Mouse (Mus musculus): ENCODE measurements at regions not wholly inside any gene's neighbourhood (a gene's known extent, or its start where the extent isn't known, plus 50 kb on each side); places are given as distances from the start of the nearest gene placed in this dataset.
A peak's percentile ranks its signal among the peaks of the same experiment; 100 is the strongest.

GRCm38 (mm10) chr13:45130516-45131249 is 52.2 kb downstream of the Gm9817 start:
- H3K9ac ChIP-seq (replicated peaks; ENCODE audit: low read length) = no peak overlapping the region
- 81% methylated on average over 4 of the region's 4 CpGs for WGBS
- ATAC-seq (replicated peaks; ENCODE audit: insufficient number of reproducible peaks, low FRiP score, low TSS enrichment, low read depth) (no peak), DNase-seq (ENCODE audit: low spot score) (no peak)
- H3K27me3 ChIP-seq (ENCODE audit: control insufficient read depth, insufficient read depth, low read length) = no peaks in the 10 kb centered on the region
- no peaks in the 10 kb centered on the region for H3K4me1 ChIP-seq (ENCODE audit: control insufficient read depth, insufficient read depth, low read length)
- H3K4me3 ChIP-seq (ENCODE audit: low read depth, low read length) = no peak overlapping the region
- no peak overlapping the region for H3K4me2 ChIP-seq (ENCODE audit: low read depth, low read length)
- H3K9me3 ChIP-seq (replicated peaks; ENCODE audit: control insufficient read depth, low read length) = no peaks in the 10 kb centered on the region
- H3K36me3 ChIP-seq (replicated peaks; ENCODE audit: control insufficient read depth, insufficient read depth, low read depth, low read length) = no peaks in the 10 kb centered on the region
- H3K27ac ChIP-seq (replicated peaks; ENCODE audit: low read depth, low read length) = no peak overlapping the region

DNA sequence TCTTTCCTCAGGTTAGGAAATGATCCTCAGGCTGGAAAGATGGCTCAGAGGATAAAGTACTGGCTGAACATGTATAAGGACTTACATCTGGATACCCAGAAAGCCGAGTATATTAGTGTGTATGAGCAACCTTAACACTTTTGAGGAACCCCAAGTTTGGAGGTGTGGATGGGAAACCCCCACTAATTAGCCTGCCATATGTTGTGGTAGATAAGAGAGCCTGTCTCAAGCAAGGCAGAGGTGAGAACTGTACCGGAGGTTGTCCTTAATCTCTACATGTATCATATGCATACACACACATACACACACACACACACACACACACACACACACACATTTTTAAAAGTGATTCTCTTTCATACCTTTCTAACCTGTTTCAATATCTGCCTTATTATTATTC is 62.1 kb downstream of the Gm9817 start:
- no peaks in the 10 kb centered on the region for H3K4me1 ChIP-seq (ENCODE audit: control insufficient read depth, insufficient read depth, low read length)
- 88% methylated on average over 2 of the region's 2 CpGs for WGBS
- no peaks in the 10 kb centered on the region for H3K36me3 ChIP-seq (replicated peaks; ENCODE audit: control insufficient read depth, insufficient read depth, low read depth, low read length)
- H3K27me3 ChIP-seq (ENCODE audit: control insufficient read depth, insufficient read depth, low read length) = no peaks in the 10 kb centered on the region
- DNase-seq (ENCODE audit: low spot score) (no peak), ATAC-seq (replicated peaks; ENCODE audit: insufficient number of reproducible peaks, low FRiP score, low TSS enrichment, low read depth) (no peak)
- H3K4me2 ChIP-seq (ENCODE audit: low read depth, low read length) = no peak overlapping the region
- no peaks in the 10 kb centered on the region for H3K9me3 ChIP-seq (replicated peaks; ENCODE audit: control insufficient read depth, low read length)
- no peak overlapping the region for H3K9ac ChIP-seq (replicated peaks; ENCODE audit: low read length)
- H3K4me3 ChIP-seq (ENCODE audit: low read depth, low read length) = no peak overlapping the region
- no peak overlapping the region for H3K27ac ChIP-seq (replicated peaks; ENCODE audit: low read depth, low read length)

DNA sequence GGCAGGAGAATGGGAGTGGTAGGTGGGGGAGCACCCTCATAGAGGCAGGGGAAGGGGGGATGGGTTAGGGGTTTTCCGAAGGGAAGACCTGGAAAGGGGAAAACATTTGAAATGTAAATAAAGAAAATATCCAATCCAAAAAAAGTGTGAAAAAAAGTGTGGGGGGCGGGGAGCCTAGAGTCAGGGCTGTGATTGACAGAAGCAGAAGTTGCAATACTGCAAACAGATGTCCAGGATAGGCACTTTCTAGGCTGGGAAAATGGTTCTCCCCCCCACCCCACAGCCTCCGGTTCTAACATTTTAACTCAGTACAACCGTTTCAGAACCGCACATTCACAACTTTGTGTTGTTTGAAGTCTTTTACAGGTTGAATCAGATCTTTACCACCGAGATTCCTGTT is 66.6 kb downstream of the Gm9817 start:
- no peaks in the 10 kb centered on the region for H3K4me1 ChIP-seq (ENCODE audit: control insufficient read depth, insufficient read depth, low read length)
- H3K36me3 ChIP-seq (replicated peaks; ENCODE audit: control insufficient read depth, insufficient read depth, low read depth, low read length) = no peaks in the 10 kb centered on the region
- no peak overlapping the region for H3K27ac ChIP-seq (replicated peaks; ENCODE audit: low read depth, low read length)
- WGBS = 72% methylated on average over 6 of the region's 6 CpGs
- DNase-seq (ENCODE audit: low spot score) (no peak), ATAC-seq (replicated peaks; ENCODE audit: insufficient number of reproducible peaks, low FRiP score, low TSS enrichment, low read depth) (no peak)
- H3K4me3 ChIP-seq (ENCODE audit: low read depth, low read length) = no peak overlapping the region
- H3K27me3 ChIP-seq (ENCODE audit: control insufficient read depth, insufficient read depth, low read length) = no peaks in the 10 kb centered on the region
- H3K4me2 ChIP-seq (ENCODE audit: low read depth, low read length) = no peak overlapping the region
- H3K9me3 ChIP-seq (replicated peaks; ENCODE audit: control insufficient read depth, low read length) = no peaks in the 10 kb centered on the region
- H3K9ac ChIP-seq (replicated peaks; ENCODE audit: low read length) = no peak overlapping the region

DNA sequence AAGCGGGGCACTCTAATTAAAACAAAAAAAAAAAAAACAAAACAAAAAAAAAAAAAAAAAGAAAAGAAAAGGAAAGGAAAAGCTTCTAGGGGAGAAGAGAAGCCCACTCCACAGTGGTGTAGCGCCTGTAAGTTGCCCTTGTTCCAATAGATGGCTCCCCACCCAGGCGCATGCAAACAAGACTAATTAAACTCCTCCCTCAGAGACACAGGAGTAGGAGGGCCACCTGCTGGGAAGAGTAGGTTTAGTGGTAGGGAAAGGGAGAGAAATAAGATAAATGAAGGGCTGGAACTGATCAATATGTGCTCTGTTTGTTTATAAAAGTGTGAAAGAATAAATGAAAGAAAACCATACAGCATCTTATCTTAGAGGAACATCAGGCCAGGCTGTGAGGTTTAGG is 77.7 kb downstream of the Gm9817 start:
- no peaks in the 10 kb centered on the region for H3K27me3 ChIP-seq (ENCODE audit: control insufficient read depth, insufficient read depth, low read length)
- 68% methylated on average over 3 of the region's 3 CpGs for WGBS

GRCm38 (mm10) chr13:45156982-45157381 is 78.5 kb downstream of the Gm9817 start:
- H3K4me3 ChIP-seq (ENCODE audit: low read depth, low read length) = no peak overlapping the region
- DNase-seq (ENCODE audit: low spot score) (no peak), ATAC-seq (replicated peaks; ENCODE audit: insufficient number of reproducible peaks, low FRiP score, low TSS enrichment, low read depth) (no peak)
- H3K9ac ChIP-seq (replicated peaks; ENCODE audit: low read length) = no peak overlapping the region
- no peaks in the 10 kb centered on the region for H3K36me3 ChIP-seq (replicated peaks; ENCODE audit: control insufficient read depth, insufficient read depth, low read depth, low read length)
- H3K4me1 ChIP-seq (ENCODE audit: control insufficient read depth, insufficient read depth, low read length) = no peaks in the 10 kb centered on the region
- H3K9me3 ChIP-seq (replicated peaks; ENCODE audit: control insufficient read depth, low read length) = no peaks in the 10 kb centered on the region
- H3K4me2 ChIP-seq (ENCODE audit: low read depth, low read length) = no peak overlapping the region
- WGBS = 78% methylated on average over 2 of the region's 2 CpGs
- no peaks in the 10 kb centered on the region for H3K27me3 ChIP-seq (ENCODE audit: control insufficient read depth, insufficient read depth, low read length)
- no peak overlapping the region for H3K27ac ChIP-seq (replicated peaks; ENCODE audit: low read depth, low read length)

More for the DNA sequence above, 77.7 kb downstream of the Gm9817 start:
- no peak overlapping the region for H3K4me3 ChIP-seq (ENCODE audit: low read depth, low read length)
- no peaks in the 10 kb centered on the region for H3K4me1 ChIP-seq (ENCODE audit: control insufficient read depth, insufficient read depth, low read length)
- H3K36me3 ChIP-seq (replicated peaks; ENCODE audit: control insufficient read depth, insufficient read depth, low read depth, low read length) = no peaks in the 10 kb centered on the region
- ATAC-seq (replicated peaks; ENCODE audit: insufficient number of reproducible peaks, low FRiP score, low TSS enrichment, low read depth) (no peak), DNase-seq (ENCODE audit: low spot score) (no peak)
- H3K27ac ChIP-seq (replicated peaks; ENCODE audit: low read depth, low read length) = no peak overlapping the region
- H3K4me2 ChIP-seq (ENCODE audit: low read depth, low read length) = no peak overlapping the region
- no peaks in the 10 kb centered on the region for H3K9me3 ChIP-seq (replicated peaks; ENCODE audit: control insufficient read depth, low read length)
- H3K9ac ChIP-seq (replicated peaks; ENCODE audit: low read length) = no peak overlapping the region

- Histone ChIP-seq H3K27ac (replicated peaks; ENCODE audit: low read depth, low read length) (no peak overlapping the region), H3K9me3 (replicated peaks; ENCODE audit: control insufficient read depth, low read length) (no peaks in the 10 kb centered on the region), H3K36me3 (replicated peaks; ENCODE audit: control insufficient read depth, insufficient read depth, low read depth, low read length) (no peaks in the 10 kb centered on the region), H3K4me1 (ENCODE audit: control insufficient read depth, insufficient read depth, low read length) (no peaks in the 10 kb centered on the region), H3K4me2 (ENCODE audit: low read depth, low read length) (no peak overlapping the region), H3K27me3 (ENCODE audit: control insufficient read depth, insufficient read depth, low read length) (no peaks in the 10 kb centered on the region), H3K4me3 (ENCODE audit: low read depth, low read length) (no peak overlapping the region), H3K9ac (replicated peaks; ENCODE audit: low read length) (no peak overlapping the region)
- no peak for DNase-seq (ENCODE audit: low spot score)
- no peak for ATAC-seq (replicated peaks; ENCODE audit: insufficient number of reproducible peaks, low FRiP score, low TSS enrichment, low read depth)
- 88% methylated on average over 5 of the region's 5 CpGs for WGBS
Observed at GRCm38 (mm10) chr13:45160281-45160680, 81.8 kb downstream of the Gm9817 start.

DNA sequence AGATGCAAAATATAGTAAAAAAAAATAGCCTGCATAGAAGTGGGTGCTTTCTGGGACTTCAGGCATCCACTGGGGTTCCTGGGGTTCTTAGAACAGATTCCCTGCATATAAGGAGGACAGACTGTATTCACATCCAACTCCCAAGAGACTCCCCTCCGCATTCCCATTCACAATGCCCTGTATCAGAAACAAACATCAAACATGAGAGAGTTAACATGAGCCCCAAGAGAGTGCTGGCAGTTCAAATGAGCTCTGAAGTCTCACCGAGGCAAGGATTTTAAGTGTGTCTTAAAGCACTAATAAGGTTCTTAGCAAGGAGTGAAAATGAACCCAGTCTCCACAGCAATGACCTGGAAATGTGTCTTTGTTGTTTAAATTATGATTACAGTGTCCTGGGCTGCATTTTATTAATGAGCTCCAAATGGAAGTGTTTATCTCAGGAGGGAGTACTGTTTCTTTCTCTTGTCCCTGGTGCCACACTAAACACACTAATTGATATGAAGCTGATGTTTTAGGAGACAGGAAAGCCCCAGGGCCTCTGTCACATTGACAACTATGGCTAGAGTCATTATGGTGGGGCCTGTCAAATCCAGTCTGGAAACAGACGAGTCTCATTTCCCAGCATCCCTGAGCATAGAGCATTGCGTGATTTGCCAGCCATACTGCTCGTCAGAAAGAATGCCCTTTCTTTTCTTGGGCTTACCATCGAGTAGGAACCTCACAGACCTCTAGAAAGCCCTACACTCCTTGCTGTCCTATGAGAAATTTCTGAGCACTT is 85.7 kb downstream of the Gm9817 start:
- H3K9ac ChIP-seq (replicated peaks; ENCODE audit: low read length) = no peak overlapping the region
- H3K27me3 ChIP-seq (ENCODE audit: control insufficient read depth, insufficient read depth, low read length) = no peaks in the 10 kb centered on the region
- no peaks in the 10 kb centered on the region for H3K4me1 ChIP-seq (ENCODE audit: control insufficient read depth, insufficient read depth, low read length)
- WGBS = 34% methylated on average over 6 of the region's 6 CpGs
- no peaks in the 10 kb centered on the region for H3K9me3 ChIP-seq (replicated peaks; ENCODE audit: control insufficient read depth, low read length)
- H3K4me2 ChIP-seq (ENCODE audit: low read depth, low read length) = no peak overlapping the region
- H3K4me3 ChIP-seq (ENCODE audit: low read depth, low read length) = no peak overlapping the region
- H3K27ac ChIP-seq (replicated peaks; ENCODE audit: low read depth, low read length) = no peak overlapping the region
- H3K36me3 ChIP-seq (replicated peaks; ENCODE audit: control insufficient read depth, insufficient read depth, low read depth, low read length) = no peaks in the 10 kb centered on the region
- DNase-seq (ENCODE audit: low spot score) (no peak), ATAC-seq (replicated peaks; ENCODE audit: insufficient number of reproducible peaks, low FRiP score, low TSS enrichment, low read depth) (no peak)

DNA sequence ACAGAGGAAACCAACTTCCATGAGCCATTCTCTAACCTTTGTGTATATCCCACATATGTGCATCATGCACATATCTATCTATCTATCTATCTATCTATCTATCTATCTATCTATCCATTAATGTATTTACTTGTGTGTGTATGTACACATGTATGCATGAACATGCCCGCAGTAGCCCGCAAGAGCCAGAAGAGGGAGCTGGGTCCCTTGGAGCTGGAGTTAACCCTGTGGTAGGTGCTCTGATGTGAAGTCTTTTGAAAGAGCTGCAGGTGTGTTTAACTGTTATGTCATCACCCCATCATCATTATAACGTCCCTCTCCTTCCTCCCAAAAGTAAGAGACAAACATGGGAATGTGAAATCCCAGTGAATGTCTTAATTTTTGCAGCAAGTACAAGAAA is 86.7 kb downstream of the Gm9817 start:
- ATAC-seq (replicated peaks; ENCODE audit: insufficient number of reproducible peaks, low FRiP score, low TSS enrichment, low read depth) (no peak), DNase-seq (ENCODE audit: low spot score) (peak; percentile 37)
- Histone ChIP-seq H3K9me3 (replicated peaks; ENCODE audit: control insufficient read depth, low read length) (no peaks in the 10 kb centered on the region), H3K9ac (replicated peaks; ENCODE audit: low read length) (no peak overlapping the region), H3K4me3 (ENCODE audit: low read depth, low read length) (no peak overlapping the region), H3K27me3 (ENCODE audit: control insufficient read depth, insufficient read depth, low read length) (no peaks in the 10 kb centered on the region), H3K27ac (replicated peaks; ENCODE audit: low read depth, low read length) (no peak overlapping the region), H3K4me2 (ENCODE audit: low read depth, low read length) (no peak overlapping the region), H3K36me3 (replicated peaks; ENCODE audit: control insufficient read depth, insufficient read depth, low read depth, low read length) (no peaks in the 10 kb centered on the region), H3K4me1 (ENCODE audit: control insufficient read depth, insufficient read depth, low read length) (no peaks in the 10 kb centered on the region)
- 87% methylated on average over 3 of the region's 3 CpGs for WGBS
